Mouse (Mus musculus): ENCODE results near the gene Aff4.

DNA sequence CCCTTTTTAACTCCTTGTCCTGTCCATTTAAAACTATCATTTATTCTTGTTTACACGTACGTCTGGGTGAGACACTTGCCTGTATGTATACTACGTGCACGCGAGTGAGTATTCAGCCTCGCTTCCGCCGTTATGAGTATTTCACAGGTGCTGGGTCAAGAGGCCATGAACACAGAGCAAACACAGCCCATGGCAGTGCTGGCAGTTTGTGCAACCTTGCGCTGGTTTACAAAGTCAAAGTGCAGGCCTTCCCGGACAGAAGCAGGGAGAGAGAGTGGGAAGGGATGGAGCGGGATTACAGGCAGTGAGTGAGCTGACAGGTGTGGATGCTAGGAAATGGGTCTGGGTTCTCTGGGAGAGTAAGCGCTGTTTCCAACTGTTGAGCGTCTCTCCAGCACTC lies 95.5 kb downstream of the Aff4 start:
- no peak for TF ChIP-seq POLR2A (IDR thresholded peaks at IDR 0.05; ENCODE audit: extremely low read depth, insufficient read depth, low read length)
- TF ChIP-seq CTCF (IDR thresholded peaks at IDR 0.05; ENCODE audit: extremely low read depth, insufficient read depth, low read length), result no peak
